Mouse (Mus musculus) C2C12 (cell line): ENCODE data around the gene Sh2b1.
A peak's percentile ranks its signal among the peaks of the same experiment; 100 is the strongest.

Experiments
- CEBPB ChIP-seq: IDR thresholded peaks from one replicate; pipeline ENCODE4 v1.6.1; 2011; ENCODE audit warnings: low read depth, mild to moderate bottlenecking, control low read depth, moderate library complexity
- CTCF ChIP-seq: IDR thresholded peaks from one replicate; pipeline ENCODE4 v1.5.1; 2011; ENCODE audit not compliant: control insufficient read depth, insufficient read depth, insufficient read length
- FOSL1 ChIP-seq: IDR thresholded peaks from one replicate; pipeline ENCODE4 v1.8.0; 2011; ENCODE audit warnings: mild to moderate bottlenecking, low read length; ENCODE audit not compliant: poor library complexity, insufficient read depth, severe bottlenecking
- MAX ChIP-seq: IDR thresholded peaks from one replicate; pipeline ENCODE4 v1.6.1; 2011; ENCODE audit warnings: mild to moderate bottlenecking, control low read depth
- MYOD1 ChIP-seq: IDR thresholded peaks from one replicate; pipeline ENCODE4 v1.6.1; 2011; ENCODE audit warnings: low read depth; ENCODE audit not compliant: control insufficient read depth, insufficient read length
- MYOG ChIP-seq: IDR thresholded peaks from one replicate; pipeline ENCODE4 v1.6.1; 2011; ENCODE audit not compliant: control insufficient read depth, insufficient read length; ENCODE audit errors: extremely low read depth
- USF1 ChIP-seq: IDR thresholded peaks from one replicate; pipeline ENCODE4 v1.6.1; 2011; ENCODE audit warnings: low read depth, mild to moderate bottlenecking, control low read depth, moderate library complexity

DNA sequence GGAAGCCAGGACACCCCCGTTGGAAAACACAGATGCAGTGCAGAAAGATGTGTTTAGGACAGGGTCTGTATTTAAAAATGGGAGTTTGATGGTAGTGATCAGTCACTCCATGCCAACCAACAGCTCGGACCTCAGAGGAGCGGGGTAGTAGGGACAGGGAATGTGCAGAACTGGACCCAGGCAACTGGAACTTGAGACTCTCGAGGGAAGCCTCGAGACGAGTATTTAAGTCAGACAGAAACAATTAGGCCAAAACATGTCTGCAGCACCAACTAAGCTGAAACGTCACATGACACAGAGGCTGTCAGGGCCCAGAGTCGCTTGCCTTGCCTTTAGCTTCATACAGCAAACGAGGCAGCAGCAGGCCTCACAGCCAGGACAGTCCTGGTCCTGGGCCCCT lies 9.1 kb downstream of the Sh2b1 start:
- TF ChIP-seq MYOG = no peak
- TF ChIP-seq CTCF = no peak
- no peak for TF ChIP-seq MAX
- no peak for TF ChIP-seq MYOD1
- TF ChIP-seq CEBPB = no peak
- no peak for TF ChIP-seq FOSL1
- peak; percentile 48 for TF ChIP-seq USF1
